Mouse (Mus musculus): Measurements from ENCODE around the gene Hoxb5. TPM values are rescaled to one million over a fixed set of nuclear protein-coding genes. Genes with fewer than 3 reads are reported as not detected.

Hoxb5 gene
- not detected for total RNA-seq (2021)

DNA sequence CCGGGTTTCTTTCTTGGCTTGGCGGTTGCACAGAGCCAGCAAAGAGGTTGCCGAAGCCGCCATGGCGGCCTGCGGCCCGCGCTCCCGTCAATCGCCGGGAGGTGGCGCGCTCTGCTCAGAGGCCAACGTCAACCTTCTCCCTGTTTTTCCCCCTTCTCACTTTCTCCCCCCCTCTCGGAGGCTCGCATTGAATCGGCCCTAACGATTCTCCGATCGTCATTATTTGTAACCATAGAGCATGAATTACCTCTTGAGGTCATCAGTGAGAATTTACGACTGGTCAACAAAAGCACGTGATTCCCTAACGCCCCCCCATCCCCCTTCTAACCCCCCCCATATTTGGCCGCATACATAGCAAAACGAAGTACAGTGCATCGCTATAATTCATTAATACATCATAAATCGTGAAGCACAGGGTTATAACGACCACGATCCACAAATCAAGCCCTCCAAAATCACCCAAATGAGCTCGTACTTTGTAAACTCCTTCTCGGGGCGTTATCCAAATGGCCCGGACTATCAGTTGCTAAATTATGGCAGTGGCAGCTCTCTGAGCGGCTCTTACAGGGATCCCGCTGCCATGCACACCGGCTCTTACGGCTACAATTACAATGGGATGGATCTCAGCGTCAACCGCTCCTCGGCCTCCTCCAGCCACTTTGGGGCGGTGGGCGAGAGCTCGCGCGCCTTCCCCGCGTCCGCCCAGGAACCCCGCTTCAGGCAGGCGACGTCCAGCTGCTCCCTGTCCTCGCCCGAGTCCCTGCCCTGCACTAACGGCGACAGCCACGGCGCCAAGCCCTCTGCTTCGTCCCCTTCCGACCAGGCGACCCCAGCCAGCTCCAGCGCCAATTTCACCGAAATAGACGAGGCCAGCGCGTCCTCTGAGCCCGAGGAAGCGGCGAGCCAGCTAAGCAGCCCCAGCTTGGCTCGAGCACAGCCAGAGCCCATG lies at the start of gene Hoxb5:
TSS of gene Hoxb5 (plus strand) at position 186 of the 949 bp plus-strand sequence.
- intact Hi-C loops (cut with DNase I) = loop anchor here (10.0 kb wide), 1 partner anchor 371 kb away; no protein-coding TSS in a partner anchor
- peak; percentile 74 for DNase-seq

DNA sequence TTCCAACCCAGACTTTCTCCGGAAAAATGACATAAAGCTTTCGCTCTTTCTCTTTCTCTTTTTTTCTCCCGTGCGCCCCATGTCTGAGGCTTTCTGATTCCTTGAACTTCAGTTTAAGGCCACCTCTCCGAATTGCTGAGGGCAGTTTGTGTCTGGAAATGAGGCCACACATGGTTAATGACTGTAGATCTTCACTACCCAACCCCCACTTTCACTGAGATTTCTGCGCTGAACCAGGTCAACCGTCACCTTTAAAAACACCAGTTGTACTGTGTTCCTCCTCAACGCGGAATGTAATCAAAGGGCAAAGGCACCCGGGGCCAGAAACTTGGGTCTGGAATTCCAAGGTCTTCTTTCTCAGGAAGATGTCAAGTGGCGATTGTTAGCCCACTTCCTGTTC lies 48.9 kb upstream of the Hoxb5 start:
- DNase-seq = no peak
- intact Hi-C loops (cut with DNase I) = no loop called here

DNA sequence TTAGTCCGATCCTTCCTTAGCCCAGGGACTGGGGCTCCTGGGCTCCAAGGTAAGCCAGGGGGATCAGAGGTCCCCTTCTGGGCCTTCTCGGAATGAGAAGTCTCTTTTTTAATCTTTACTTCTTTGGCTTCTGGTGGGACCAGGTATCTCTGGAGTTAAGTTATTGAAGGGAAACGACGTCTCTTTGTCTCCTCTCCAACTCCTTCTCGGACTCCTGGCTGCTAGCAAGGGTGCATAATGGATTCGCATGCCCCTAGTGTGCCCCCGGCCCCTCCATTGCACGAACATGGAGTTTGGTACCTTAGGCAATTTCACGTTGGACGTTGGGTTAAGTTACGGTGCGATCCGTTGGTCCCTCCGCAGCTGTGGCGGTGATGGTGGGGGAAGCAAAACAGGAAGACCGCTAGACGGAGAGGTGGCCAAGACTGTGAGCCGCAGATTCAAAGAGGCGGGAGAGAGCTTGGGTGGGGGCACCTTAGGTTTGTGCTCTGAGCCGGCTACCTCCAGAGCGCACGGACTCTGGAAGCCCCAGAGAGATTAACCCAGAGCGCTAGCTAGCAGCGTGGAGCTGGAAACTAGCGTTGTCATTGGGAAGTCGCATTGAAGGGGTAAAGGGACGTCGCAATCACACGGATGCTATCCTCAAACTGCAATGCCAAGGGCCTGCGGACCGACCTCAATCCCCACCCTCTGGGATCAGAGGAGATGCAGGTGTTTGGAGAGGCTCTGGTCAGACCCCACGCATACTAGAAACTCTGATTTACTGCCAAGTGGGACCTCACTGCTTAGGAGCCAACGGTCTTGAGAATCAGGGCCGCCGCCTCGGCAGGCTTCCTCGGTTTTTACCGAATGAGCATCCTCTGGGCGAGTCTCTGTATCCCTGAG lies 47.8 kb upstream of the Hoxb5 start:
- intact Hi-C loops (cut with DNase I) = no loop called here

DNA sequence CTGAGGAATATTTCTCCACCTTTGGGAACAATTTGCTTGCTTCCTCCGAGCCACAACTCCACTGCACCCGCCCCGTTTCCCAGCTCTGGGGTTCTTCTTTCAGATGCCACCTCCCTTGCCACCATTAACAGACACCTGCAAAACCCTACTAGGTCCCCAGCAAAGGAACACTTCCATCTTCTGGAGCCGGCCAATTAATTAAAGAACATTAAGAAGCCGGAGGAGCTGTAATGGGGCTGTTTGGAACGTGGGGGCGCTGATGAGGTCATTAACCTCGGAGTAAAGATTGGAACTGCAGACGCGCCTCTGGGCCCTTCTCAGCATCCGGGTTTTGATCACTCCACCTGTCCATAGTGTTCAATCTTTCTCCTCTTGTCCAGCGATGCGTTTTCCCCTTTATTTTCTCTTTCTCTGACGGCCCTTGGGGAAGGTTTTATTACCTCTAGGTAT lies 47.1 kb upstream of the Hoxb5 start:
- intact Hi-C loops (cut with DNase I) = no loop called here
- DNase-seq = no peak

More for the DNA sequence above, 47.8 kb upstream of the Hoxb5 start:
- no peak for DNase-seq

DNA sequence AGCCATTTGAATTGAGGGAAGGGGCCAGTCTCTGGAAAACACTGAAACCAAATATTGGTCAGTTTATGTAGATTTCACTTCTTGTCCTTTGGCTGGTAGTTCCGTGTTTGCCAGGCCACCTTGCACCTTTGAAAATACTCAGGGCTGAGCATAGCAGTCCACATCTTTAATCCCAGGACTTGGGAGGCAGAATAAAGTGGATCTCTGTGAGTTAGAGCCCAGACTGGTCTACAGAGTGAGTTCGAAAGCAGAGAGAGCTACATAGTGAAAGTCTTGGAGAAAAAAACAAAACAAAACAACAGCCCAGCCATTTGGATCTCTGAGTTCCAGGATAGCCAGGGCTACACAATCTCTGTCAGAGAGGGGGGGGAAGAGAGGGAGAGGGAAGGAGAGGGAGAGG lies 46.0 kb upstream of the Hoxb5 start:
- no peak for DNase-seq
- intact Hi-C loops (cut with DNase I) = no loop called here

DNA sequence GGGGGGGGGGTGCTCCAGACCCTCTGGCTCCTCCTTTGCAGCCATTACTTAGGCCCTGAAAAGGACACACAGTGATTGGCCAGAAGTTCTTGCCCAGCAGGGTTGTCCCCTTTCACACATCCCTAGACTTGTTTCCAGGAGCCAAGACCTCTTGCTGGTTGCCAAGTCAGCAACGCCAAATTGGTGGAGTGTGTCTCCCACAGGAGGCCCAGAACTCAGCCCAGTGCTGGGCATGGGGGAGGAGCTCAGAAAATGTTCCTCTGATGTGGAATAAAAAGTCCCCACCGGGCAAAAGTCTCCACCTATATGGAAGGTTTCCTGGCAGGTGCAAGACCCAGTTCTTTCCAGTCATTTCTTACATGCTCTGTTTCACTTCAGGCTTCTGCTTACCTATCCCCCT lies 44.1 kb upstream of the Hoxb5 start:
- DNase-seq = no peak
- intact Hi-C loops (cut with DNase I) = no loop called here

DNA sequence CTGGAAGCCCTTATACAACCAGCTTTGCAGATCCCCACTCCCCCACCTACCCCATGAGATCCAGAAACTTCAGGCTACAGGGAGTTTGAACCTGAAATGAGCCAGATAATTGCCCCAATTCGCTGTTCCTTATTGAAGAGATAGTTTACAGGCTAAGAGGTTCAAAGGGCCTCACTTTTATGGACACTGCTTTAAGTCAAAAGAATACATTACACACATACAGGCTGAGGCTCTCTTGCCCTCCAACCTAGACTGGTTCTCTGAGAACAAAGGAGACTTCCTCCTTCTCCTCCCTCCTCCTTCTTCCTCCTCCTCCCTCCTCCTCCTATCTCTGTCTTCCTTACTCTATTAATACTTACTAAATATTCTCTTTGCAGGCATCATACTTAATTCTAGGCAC lies 43.6 kb upstream of the Hoxb5 start:
- intact Hi-C loops (cut with DNase I) = no loop called here

DNA sequence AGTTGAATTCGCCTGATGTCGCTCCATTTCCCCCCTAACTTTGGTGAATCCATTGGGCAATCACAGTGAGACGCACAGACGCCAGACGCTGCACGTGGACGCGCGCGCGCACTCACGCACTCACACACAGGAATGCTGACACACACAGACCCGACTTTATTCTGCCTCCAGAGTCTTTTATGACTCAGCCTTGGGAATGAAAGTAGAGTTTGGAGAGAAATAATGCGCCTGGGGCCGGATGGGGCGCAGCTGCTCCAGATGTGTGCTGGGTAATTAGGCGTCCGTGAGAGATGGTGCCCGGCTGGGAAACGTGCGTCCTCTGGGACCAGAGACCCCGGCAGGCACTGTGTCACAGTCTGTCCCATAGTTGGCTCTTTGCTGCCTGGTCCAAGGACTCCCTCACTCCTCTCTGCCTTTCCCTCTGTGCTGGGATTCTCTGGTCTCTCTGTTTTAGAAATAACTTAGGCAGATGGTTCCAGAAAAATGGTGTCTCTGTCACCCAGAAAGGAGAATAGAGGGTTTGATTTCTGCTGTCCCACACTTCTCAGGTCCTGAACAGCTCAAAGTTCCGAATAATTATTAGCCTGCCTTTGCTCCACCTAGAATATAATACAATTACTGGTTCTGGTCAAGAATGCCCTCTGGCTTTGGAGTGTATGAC lies 42.7 kb upstream of the Hoxb5 start:
- intact Hi-C loops (cut with DNase I) = no loop called here
- no peak for DNase-seq

More for the DNA sequence above, 43.6 kb upstream of the Hoxb5 start:
- no peak for DNase-seq

DNA sequence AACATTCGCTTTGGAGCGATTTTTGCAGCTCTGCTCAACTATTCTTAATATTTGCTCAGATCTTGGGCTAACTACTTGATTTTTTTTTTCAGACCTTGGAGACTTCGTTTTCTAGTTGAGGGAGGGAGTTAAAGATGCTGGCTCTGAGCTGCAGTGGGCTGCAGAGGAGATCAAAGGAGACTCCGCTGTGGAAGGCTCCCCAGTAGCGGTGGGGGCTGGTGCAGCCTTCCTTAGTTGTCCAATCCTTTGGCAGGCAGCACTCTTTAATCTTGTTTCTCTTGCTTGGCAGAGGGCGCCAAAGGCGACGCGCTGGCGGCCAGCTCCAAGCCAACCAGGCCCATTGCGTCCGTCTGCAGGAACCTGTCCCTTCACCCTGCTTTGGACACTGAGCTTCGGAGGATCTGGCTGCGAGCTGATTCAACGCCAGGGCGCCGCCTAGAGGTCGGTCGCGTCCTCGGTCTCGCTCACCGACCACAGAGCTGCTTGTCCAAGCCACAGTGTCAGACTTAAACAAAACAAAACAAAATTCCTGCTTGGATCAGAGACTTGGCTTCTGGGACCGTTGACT lies 41.7 kb upstream of the Hoxb5 start:
- DNase-seq = peak; percentile 74
- intact Hi-C loops (cut with DNase I) = no loop called here

DNA sequence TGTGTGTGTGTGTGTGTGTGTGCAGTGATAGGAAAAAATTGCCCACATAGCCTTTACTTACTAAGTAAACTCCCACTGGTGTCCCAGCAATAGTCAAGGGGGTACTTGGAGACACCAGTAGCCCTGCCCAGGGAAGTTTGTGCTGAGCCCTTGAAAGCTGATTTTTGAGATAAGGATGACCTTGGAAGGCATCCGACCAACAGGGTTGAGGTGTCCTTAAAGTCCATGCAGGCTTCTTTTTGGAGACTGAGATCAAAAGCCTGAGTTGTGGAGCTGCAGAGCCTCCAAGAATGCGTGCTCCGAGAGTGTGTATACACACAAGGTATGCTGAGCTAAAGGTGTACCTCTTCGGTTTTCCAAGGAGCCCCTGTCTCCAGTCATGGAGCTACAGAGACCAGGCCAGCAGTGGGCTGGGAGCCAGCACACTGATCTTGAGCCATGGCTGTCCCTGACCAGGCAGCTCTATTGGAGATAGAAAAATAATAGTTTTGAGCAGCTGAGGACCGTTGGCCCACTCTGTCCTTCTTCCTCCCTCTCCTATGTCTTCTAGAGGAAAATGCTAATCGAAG lies 40.8 kb upstream of the Hoxb5 start:
- intact Hi-C loops (cut with DNase I) = no loop called here

DNA sequence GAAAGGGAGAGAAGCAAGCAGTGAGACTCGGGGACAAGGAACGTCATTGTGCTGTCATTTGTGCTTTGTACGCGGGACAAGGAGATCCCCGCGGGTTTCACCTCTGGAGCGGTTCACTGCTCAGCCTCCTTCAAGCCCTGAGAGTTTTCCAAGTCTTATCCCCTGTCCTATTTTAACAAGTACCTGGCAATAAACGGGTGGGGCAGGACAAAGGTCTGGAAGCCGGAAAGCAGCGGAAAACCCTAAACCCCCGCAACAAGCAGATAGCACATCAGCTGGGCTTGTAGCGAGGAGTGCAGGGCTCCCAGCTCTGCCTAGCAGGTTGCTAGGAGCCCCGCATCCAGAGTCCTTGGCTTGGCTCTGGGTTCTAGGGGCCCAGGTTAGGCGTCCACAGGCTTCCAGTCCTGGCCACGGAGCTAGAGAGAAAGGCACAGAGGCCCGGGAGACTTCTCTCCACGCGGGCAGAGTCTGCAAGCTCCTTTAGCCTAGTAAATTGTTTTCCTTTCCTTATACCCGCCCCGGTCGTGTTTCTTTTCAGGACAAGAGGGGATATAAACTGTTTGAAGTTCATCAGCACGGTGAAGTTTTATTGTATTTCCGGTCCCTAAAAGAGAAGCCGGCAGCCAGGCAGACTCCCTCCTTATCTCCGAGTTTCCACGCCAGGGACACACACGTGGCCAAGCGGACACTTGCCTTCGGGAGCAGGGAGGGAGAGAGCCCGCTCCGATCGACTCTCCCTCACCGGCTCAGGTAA lies 39.3 kb upstream of the Hoxb5 start:
- intact Hi-C loops (cut with DNase I) = no loop called here
- DNase-seq = no peak

More for the DNA sequence above, 40.8 kb upstream of the Hoxb5 start:
- DNase-seq = no peak

DNA sequence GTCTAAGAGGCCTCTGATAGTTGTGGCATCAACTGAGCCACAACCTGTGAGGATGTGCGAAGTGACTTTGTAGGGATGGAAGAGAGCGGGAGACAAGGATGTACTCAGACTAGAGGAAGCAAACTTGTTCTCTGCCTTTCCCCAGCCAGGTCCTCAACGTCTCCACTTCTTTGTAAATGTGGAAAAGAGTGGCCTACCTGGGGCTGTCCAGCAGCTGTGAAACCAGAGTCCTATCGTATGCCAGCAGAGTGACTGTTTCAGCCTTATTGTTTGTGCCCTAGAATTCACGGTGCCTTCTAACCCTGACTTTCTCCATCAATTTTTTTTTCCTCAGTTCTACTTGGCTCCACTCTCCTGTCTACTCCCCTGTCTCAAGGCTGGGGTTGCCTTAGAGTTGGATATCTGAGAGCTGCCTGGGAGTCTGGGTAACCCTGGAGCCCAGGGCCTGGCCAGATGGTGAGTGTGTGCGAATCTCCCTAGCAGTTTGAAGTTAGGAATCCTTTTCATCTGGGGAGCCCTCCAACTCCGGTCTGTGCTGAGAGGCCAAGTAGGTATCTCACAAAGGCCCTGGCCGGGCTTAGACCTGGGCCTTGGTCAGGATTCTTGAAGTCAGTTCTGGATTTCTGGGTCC lies 38.6 kb upstream of the Hoxb5 start:
- intact Hi-C loops (cut with DNase I) = no loop called here
- no peak for DNase-seq

DNA sequence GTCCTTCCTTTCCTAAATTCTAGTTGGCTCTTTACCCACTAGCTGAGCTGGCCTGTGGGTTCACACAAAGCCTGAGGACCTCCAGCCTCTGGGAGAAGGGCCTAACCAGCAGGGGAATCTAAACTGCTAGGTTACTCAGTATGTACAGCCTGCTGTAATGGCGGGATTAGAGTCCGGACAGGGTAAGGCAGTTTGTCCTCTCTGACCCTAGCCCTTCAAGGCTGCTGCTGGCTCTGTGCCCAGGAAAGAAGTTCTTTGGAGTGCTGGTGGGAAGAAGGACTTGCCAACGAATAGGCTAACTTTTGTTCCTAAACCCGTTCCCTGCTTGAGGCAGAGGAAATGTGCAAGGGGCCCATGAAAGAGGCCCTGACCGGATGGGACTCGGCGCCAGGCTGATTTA lies 37.2 kb upstream of the Hoxb5 start:
- intact Hi-C loops (cut with DNase I) = no loop called here
- no peak for DNase-seq

DNA sequence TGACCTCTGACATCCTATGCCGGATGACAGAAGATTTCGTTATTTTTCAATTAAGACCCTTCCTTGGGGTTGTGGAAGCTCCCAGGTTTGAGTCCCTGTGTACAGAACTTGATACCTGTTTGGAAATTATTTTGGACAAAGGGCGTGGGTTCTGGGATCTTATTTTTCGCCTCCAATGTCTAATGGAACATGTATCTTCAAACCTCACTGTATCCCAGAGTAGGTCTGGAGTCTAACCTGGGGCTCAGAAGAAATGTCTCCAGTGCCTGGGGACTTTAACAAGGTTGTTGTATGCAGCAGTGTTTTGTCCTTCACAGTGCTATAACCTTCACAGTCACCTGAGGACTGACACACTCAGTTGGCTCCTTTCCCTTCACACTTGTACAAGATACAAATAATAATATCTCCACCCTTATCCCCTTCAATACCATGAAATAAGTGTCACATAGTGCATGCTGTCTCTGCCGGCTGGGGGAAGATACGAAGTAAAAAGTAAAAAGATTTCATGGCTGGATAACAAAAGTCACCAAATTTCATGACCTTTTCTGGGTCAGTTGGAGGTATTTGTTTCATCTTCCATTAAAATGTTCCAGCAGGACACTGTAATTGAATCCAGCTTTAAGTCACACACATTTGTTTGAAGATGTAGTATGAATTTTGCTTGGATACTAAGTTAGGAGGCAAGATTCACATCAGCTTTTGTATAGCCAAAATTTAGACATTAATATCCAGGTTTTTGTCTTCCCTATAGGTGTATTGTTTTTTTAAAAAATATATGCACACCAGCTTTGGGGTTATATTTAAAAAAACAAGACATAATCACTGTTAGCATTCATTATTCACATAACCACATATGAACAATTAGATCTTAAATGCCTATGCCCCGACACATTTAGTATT lies 35.9 kb upstream of the Hoxb5 start:
- intact Hi-C loops (cut with DNase I) = no loop called here
- DNase-seq = no peak

DNA sequence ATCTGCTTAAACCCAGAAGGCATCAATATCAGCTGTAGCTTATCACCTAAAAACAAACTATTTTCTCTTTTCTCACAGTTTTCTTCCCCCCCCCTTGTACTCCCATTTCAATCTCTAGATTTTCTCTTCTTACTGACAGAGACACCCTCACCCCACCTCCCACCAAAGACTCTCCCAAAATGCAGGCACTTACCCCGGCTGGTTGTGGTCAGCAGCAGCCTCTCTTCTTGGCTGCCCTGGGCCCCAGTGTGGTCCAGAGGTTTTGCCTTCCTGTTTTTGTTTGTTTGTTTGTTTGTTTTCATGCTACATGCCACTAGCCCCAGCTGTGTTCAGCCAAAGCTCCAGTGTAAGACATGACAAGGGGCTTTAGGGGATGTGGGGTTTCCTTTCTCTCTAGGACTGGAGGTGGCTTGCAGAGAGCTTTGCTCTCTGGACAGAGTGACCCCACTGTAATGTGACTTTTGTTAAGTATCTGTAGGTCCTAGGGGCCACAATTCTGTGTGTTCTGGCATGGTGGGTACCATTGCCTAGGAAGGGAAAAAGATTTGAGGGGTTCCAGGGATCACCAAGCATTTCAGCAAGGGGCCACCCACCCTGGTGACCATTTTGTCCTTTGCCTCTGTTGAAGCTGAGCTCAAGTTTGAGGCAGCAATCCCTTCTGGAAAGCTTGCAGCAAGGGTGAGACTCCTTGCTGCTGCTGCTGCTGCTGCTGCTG lies 34.9 kb upstream of the Hoxb5 start:
- no peak for DNase-seq
- intact Hi-C loops (cut with DNase I) = no loop called here

DNA sequence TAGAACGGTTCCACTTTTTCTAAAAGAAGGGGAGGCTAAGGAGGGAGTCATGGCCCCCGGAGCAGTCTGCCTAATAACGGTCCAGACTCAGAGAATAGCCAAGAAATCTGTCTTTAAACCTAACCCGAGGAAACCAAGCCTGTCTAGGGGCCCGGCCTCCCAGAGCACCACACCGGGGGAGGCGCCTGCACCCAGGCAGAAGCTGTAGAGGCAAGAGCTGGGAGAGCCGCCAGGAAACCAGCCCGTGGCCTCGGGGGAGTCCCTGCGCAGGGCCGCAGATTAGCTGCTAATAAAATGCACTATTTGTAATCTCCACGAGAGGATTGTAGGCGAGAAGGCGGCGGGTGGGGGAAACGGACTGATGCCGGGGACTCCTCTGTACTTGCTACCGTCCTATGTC lies 33.3 kb upstream of the Hoxb5 start:
- DNase-seq = no peak
- intact Hi-C loops (cut with DNase I) = no loop called here

DNA sequence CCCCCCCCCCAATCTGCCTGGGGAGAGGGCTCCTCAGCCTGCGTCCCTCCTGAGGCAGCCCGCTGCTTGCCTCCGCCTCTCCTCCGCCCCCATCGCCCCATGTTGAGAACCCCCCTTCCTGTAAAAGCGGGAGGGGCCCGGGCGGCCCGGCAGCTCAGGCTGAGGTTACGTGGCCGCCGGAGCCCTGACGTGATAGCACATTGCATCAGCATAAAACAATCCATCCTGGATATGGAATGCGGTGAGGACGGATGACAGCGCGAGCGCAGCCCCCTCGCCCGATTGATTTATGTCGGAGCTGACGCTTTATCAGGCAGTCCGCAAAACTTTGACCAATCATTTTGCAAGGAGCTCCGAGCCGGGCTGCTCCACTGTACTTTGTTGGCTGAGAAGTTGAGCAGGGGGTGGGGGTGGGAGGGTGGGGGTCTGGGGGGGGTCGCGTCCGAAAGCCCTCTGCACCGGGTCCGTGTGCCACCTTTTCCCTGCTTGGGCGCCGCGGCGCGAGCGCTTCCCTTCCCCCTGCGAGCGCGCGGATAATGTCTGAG lies 32.1 kb upstream of the Hoxb5 start, which contains the start of gene Hoxb9:
TSS of gene Hoxb9 (plus strand) at position 462 of the 545 bp plus-strand sequence.
- no peak for DNase-seq
- intact Hi-C loops (cut with DNase I) = no loop called here
